Comparison of ENCODE assay signal across 14 mouse cellular contexts in the genomic region with DNA sequence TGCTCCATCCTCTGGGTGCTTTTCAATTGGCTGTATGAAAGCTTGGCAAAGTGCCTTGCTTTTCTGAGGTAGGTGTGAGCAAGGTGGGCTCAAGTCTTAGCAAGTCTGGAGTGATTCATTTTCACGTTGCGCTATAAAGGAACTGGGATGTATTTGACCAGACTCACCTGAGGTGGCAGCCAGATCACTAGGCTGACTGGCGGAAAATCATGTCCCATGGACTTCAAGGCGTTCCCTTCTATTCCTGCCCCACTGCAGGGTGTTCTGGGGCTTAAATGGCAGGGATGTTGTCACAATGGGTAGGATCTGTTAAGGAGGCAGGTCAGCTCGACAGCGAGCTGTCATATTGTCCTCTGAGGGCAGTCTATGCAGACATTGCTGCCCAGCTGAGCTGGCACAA. TPM values are rescaled to one million over a fixed set of nuclear protein-coding genes. Genes with fewer than 3 reads are reported as not detected.
DNase-seq lines count a peak whose midpoint lies in the region; ATAC-seq lines count a peak whose summit lies in the region.
"Had no signal": no experiment of that assay in that cellular context is flagged by ENCODE, and none has a peak within 500 bp of the region (broad histone marks: within the 10 kb centered on the region; RNA-seq: fewer than 3 reads in every experiment).

No protein-coding gene starts in this region.

- H3K4me2 ChIP-seq in hindbrain, embryonic 13.5 days: peak overlapping the region; percentile 91; the same call in 1 of the 2 replicates
- H3K4me2 ChIP-seq in hindbrain, embryonic 12.5 days (replicated peaks): no peak overlapping the region; the same call in none of the 2 replicates
- peak overlapping the region; percentile 95; the same call in 1 of the 2 replicates for H3K4me2 ChIP-seq in midbrain, embryonic 14.5 days (ENCODE audit: low read length)
- H3K4me2 ChIP-seq in forebrain, embryonic 14.5 days (ENCODE audit: low read length): 0 out of 2 replicates have a peak overlapping the region, but pooled peaks have one; percentile 93
- no peak overlapping the region for H3K4me2 ChIP-seq in stomach, embryonic 15.5 days

- H3K27me3 ChIP-seq in hindbrain, embryonic 13.5 days: no peaks in the 10 kb centered on the region
- no peaks in the 10 kb centered on the region for H3K27me3 ChIP-seq in hindbrain, embryonic 12.5 days
- H3K27me3 ChIP-seq in midbrain, embryonic 14.5 days (ENCODE audit: control insufficient read depth, insufficient read depth, low read length): no peaks in the 10 kb centered on the region
- H3K27me3 ChIP-seq in midbrain, embryonic 10.5 days (ENCODE audit: low read depth, poor library complexity, severe bottlenecking): no peaks in the 10 kb centered on the region
- no peaks in the 10 kb centered on the region for H3K27me3 ChIP-seq in forebrain, embryonic 14.5 days (replicated peaks; ENCODE audit: control insufficient read depth, insufficient read depth, low read length)
- no peaks in the 10 kb centered on the region for H3K27me3 ChIP-seq in stomach, embryonic 15.5 days (replicated peaks)
- H3K27me3 ChIP-seq: heart, embryonic 13.5 days had no signal

- intact Hi-C loops in left cerebral cortex, postnatal 25 days (cut with DNase I): no loop called here

- H3K36me3 ChIP-seq in hindbrain, embryonic 13.5 days: peaks cover 19% of the 10 kb centered on the region
- H3K36me3 ChIP-seq in hindbrain, embryonic 12.5 days: peaks cover 22% of the 10 kb centered on the region
- peaks cover 20% of the 10 kb centered on the region for H3K36me3 ChIP-seq in midbrain, embryonic 14.5 days (ENCODE audit: control insufficient read depth, insufficient read depth, low read length)
- peaks cover 42% of the 10 kb centered on the region for H3K36me3 ChIP-seq in midbrain, embryonic 10.5 days
- peaks cover 13% of the 10 kb centered on the region; the same call in 1 of the 2 replicates for H3K36me3 ChIP-seq in forebrain, embryonic 14.5 days (ENCODE audit: control insufficient read depth, insufficient read depth, low read length)
- no peaks in the 10 kb centered on the region for H3K36me3 ChIP-seq in stomach, embryonic 15.5 days

- no peak overlapping the region for H3K4me3 ChIP-seq in hindbrain, embryonic 13.5 days
- no peak overlapping the region for H3K4me3 ChIP-seq in hindbrain, embryonic 12.5 days
- no peak overlapping the region for H3K4me3 ChIP-seq in midbrain, embryonic 14.5 days (replicated peaks; ENCODE audit: low read depth, low read length)
- H3K4me3 ChIP-seq in midbrain, embryonic 10.5 days: no peak overlapping the region
- H3K4me3 ChIP-seq in forebrain, embryonic 14.5 days (ENCODE audit: low read depth, low read length): no peak overlapping the region
- no peak overlapping the region for H3K4me3 ChIP-seq in stomach, embryonic 15.5 days (replicated peaks)
- H3K4me3 ChIP-seq: heart, embryonic 13.5 days had no signal

- peak; percentile 8 for DNase-seq in midbrain, embryonic 14.5 days
- DNase-seq in midbrain, embryonic 10.5 days (ENCODE audit: low spot score): no peak
- no peak for DNase-seq in forebrain, embryonic 14.5 days (ENCODE audit: low spot score)
- no peak for DNase-seq in right cerebral cortex, adult 2 months (ENCODE audit: low spot score in 2 of 2)
- no peak for DNase-seq in left cerebral cortex, postnatal 25 days (ENCODE audit: low spot score in 2 of 2)
- DNase-seq: adrenal gland, adult 8-10 months; kidney, postnatal 25 days; thymus, postnatal 14 days had no signal

- peaks cover 43% of the 10 kb centered on the region for H3K4me1 ChIP-seq in hindbrain, embryonic 13.5 days (replicated peaks)
- peaks cover 29% of the 10 kb centered on the region for H3K4me1 ChIP-seq in hindbrain, embryonic 12.5 days
- peaks cover 20% of the 10 kb centered on the region for H3K4me1 ChIP-seq in midbrain, embryonic 14.5 days (ENCODE audit: control insufficient read depth, insufficient read depth, low read length)
- H3K4me1 ChIP-seq in midbrain, embryonic 10.5 days: peaks cover 36% of the 10 kb centered on the region
- peaks cover 20% of the 10 kb centered on the region for H3K4me1 ChIP-seq in forebrain, embryonic 14.5 days (ENCODE audit: control insufficient read depth, insufficient read depth, low read length)
- peaks cover 16% of the 10 kb centered on the region; the same call in 1 of the 2 replicates for H3K4me1 ChIP-seq in stomach, embryonic 15.5 days

- H3K27ac ChIP-seq in hindbrain, embryonic 13.5 days: no peak overlapping the region
- H3K27ac ChIP-seq in hindbrain, embryonic 12.5 days: no peak overlapping the region
- no peak overlapping the region for H3K27ac ChIP-seq in midbrain, embryonic 14.5 days (replicated peaks; ENCODE audit: low read depth, low read length)
- H3K27ac ChIP-seq in midbrain, embryonic 10.5 days (replicated peaks): no peak overlapping the region
- H3K27ac ChIP-seq in forebrain, embryonic 14.5 days (ENCODE audit: low read depth, low read length): no peak overlapping the region
- peak overlapping the region; percentile 21 for H3K27ac ChIP-seq in stomach, embryonic 15.5 days
- H3K27ac ChIP-seq: heart, embryonic 13.5 days had no signal

- ATAC-seq in hindbrain, embryonic 13.5 days (ENCODE audit: low FRiP score): no peak
- ATAC-seq in hindbrain, embryonic 12.5 days (ENCODE audit: low FRiP score): no peak
- no peak for ATAC-seq in midbrain, embryonic 14.5 days (ENCODE audit: low FRiP score, low TSS enrichment)
- ATAC-seq in forebrain, embryonic 14.5 days: no peak
- ATAC-seq in stomach, embryonic 15.5 days (ENCODE audit: insufficient read depth, low FRiP score, low read depth): no peak
- ATAC-seq: lung, postnatal 0 days had no signal

- WGBS in hindbrain, embryonic 13.5 days: 84% methylated on average over 6 of the region's 6 CpGs
- 88% methylated on average over 6 of the region's 6 CpGs for WGBS in hindbrain, embryonic 12.5 days
- WGBS in midbrain, embryonic 14.5 days: 84% methylated on average over 6 of the region's 6 CpGs
- WGBS in midbrain, embryonic 10.5 days: 91% methylated on average over 6 of the region's 6 CpGs
- WGBS in forebrain, embryonic 14.5 days: 83% methylated on average over 6 of the region's 6 CpGs
- 88% methylated on average over 6 of the region's 6 CpGs for WGBS in stomach, embryonic 15.5 days

- H3K9ac ChIP-seq in hindbrain, embryonic 13.5 days: peak overlapping the region; percentile 62; the same call in 1 of the 2 replicates
- H3K9ac ChIP-seq in hindbrain, embryonic 12.5 days: no peak overlapping the region
- H3K9ac ChIP-seq in midbrain, embryonic 14.5 days (replicated peaks; ENCODE audit: low read length): no peak overlapping the region; the same call in 1 of the 2 replicates
- H3K9ac ChIP-seq in forebrain, embryonic 14.5 days (ENCODE audit: low read length): peak overlapping the region; percentile 35; the same call in 1 of the 2 replicates
- H3K9ac ChIP-seq in stomach, embryonic 15.5 days: no peak overlapping the region

- H3K9me3 ChIP-seq in hindbrain, embryonic 13.5 days: no peaks in the 10 kb centered on the region
- H3K9me3 ChIP-seq in hindbrain, embryonic 12.5 days (replicated peaks): no peaks in the 10 kb centered on the region
- H3K9me3 ChIP-seq in midbrain, embryonic 14.5 days (ENCODE audit: control insufficient read depth, low read length): no peaks in the 10 kb centered on the region
- no peaks in the 10 kb centered on the region for H3K9me3 ChIP-seq in midbrain, embryonic 10.5 days (replicated peaks)
- H3K9me3 ChIP-seq in forebrain, embryonic 14.5 days (replicated peaks; ENCODE audit: control insufficient read depth, low read length): no peaks in the 10 kb centered on the region
- no peaks in the 10 kb centered on the region for H3K9me3 ChIP-seq in stomach, embryonic 15.5 days
- H3K9me3 ChIP-seq: G1E had no signal

RNA-seq across cellular contexts. Expression of a gene that starts 2.7 kb away (rescaled TPM):
- polyA plus RNA-seq in hindbrain, embryonic 13.5 days (2015; fragmentation: Nextera tagmentation; extraction: Ambion mirVana): 78.8 and 84.8 TPM in 2 replicates
- polyA plus RNA-seq in hindbrain, embryonic 12.5 days (2016; fragmentation: Nextera tagmentation; extraction: Ambion mirVana): 90.8 and 98.6 TPM in 2 replicates
- polyA plus RNA-seq in midbrain, embryonic 14.5 days (2014; fragmentation: Nextera tagmentation; extraction: Ambion mirVana): 74.1 and 85.6 TPM in 2 replicates
- polyA plus RNA-seq in midbrain, embryonic 10.5 days (2016; fragmentation: Nextera tagmentation; extraction: Ambion mirVana): 118 and 120 TPM in 2 replicates
- 81.2 and 87.4 TPM in 2 replicates for polyA plus RNA-seq in forebrain, embryonic 14.5 days (2014; fragmentation: Nextera tagmentation; extraction: Ambion mirVana)
- polyA plus RNA-seq in stomach, embryonic 15.5 days (2015; fragmentation: Nextera tagmentation; extraction: Ambion mirVana): 64.5 and 65.8 TPM in 2 replicates
- total RNA-seq in left cerebral cortex, postnatal 25 days (2021): 10 to 100 TPM; 24.2 to 27.3 TPM

RNA-seq across cellular contexts. Expression of a gene that starts 29.9 kb away (rescaled TPM):
- 10.3 and 10.4 TPM in 2 replicates for polyA plus RNA-seq in hindbrain, embryonic 13.5 days (2015; fragmentation: Nextera tagmentation; extraction: Ambion mirVana)
- 12.6 and 13.5 TPM in 2 replicates for polyA plus RNA-seq in hindbrain, embryonic 12.5 days (2016; fragmentation: Nextera tagmentation; extraction: Ambion mirVana)
- 14.3 and 15.4 TPM in 2 replicates for polyA plus RNA-seq in midbrain, embryonic 14.5 days (2014; fragmentation: Nextera tagmentation; extraction: Ambion mirVana)
- polyA plus RNA-seq in midbrain, embryonic 10.5 days (2016; fragmentation: Nextera tagmentation; extraction: Ambion mirVana): 8.9 and 10.1 TPM in 2 replicates
- polyA plus RNA-seq in forebrain, embryonic 14.5 days (2014; fragmentation: Nextera tagmentation; extraction: Ambion mirVana): 16.2 and 17.1 TPM in 2 replicates
- 16.2 and 16.6 TPM in 2 replicates for polyA plus RNA-seq in stomach, embryonic 15.5 days (2015; fragmentation: Nextera tagmentation; extraction: Ambion mirVana)
- total RNA-seq in left cerebral cortex, postnatal 25 days (2021): 100 to 1,000 TPM; 111 to 112 TPM

Comparison
In these comparisons a context has a peak if more than half of its experiments do, and no peak if none do; other contexts are left out.
1. H3K4me2 ChIP-seq: peak in hindbrain, embryonic 13.5 days (single experiment), midbrain, embryonic 14.5 days (single experiment) and forebrain, embryonic 14.5 days (single experiment); none in hindbrain, embryonic 12.5 days (single experiment) and stomach, embryonic 15.5 days (single experiment).
2. H3K9ac ChIP-seq: peak in hindbrain, embryonic 13.5 days (single experiment) and forebrain, embryonic 14.5 days (single experiment); none in hindbrain, embryonic 12.5 days (single experiment), midbrain, embryonic 14.5 days (single experiment) and stomach, embryonic 15.5 days (single experiment).